Mouse (Mus musculus): Measurements from ENCODE around the gene Hes6. TPM values are rescaled to one million over a fixed set of nuclear protein-coding genes. Genes with fewer than 3 reads are reported as not detected.
A peak's percentile ranks its signal among the peaks of the same experiment; 100 is the strongest.

Hes6 gene
- polyA plus RNA-seq, 1 experiment from 2014 or later: 22.5 TPM

GRCm38 (mm10) chr1:91419862-91420600 lies 6.2 kb upstream of the Hes6 start:
- Histone ChIP-seq H3K4me3 (replicated peaks) (no peak overlapping the region), H3K9me3 (replicated peaks) (no peaks in the 10 kb centered on the region), H3K4me2 (no peak overlapping the region), H3K4me1 (replicated peaks) (0 out of 2 replicates have a peak, but pooled peaks cover 7% of the 10 kb centered on the region), H3K9ac (no peak overlapping the region), H3K27ac (no peak overlapping the region), H3K36me3 (peaks cover 12% of the 10 kb centered on the region; the same call in 1 of the 2 replicates), H3K27me3 (no peaks in the 10 kb centered on the region)
- no peak for DNase-seq
- WGBS (ENCODE audit: insufficient replicate concordance): 49% methylated on average over 10 of the region's 10 CpGs
- peak; percentile 21; the same call in 1 of the 2 replicates for ATAC-seq (ENCODE audit: low read depth)

DNA sequence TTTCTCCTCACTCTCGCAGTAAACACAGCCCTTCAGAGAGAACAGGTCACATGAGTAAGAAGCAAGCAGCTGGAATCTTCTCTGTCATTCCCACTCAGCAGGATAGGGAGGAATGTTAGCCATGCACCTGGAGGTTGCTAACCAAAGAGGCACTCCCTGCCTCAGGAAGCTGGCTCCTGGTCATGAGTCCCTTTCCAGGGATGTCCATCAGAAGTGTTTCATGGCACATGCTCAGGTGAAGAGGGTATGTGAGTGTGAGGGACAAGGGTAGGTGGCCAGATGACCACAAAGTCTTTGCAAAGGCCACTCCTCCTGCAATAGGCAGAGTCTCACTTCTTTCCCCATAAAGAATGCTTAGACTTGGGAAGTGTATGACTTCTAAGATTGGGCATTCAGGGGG lies 4.2 kb upstream of the Hes6 start:
- peaks cover 23% of the 10 kb centered on the region for H3K4me1 ChIP-seq (replicated peaks)
- no peak overlapping the region for H3K27ac ChIP-seq
- H3K36me3 ChIP-seq: peaks cover 8% of the 10 kb centered on the region; the same call in 1 of the 2 replicates
- peaks cover 10% of the 10 kb centered on the region for H3K27me3 ChIP-seq
- H3K4me2 ChIP-seq: no peak overlapping the region
- no peaks in the 10 kb centered on the region for H3K9me3 ChIP-seq (replicated peaks)
- no peak overlapping the region for H3K9ac ChIP-seq
- no peak overlapping the region for H3K4me3 ChIP-seq (replicated peaks)
- 60% methylated on average over 1 of the region's 1 CpGs for WGBS (ENCODE audit: insufficient replicate concordance)
- DNase-seq: no peak
- ATAC-seq (ENCODE audit: low read depth): no peak

- Histone ChIP-seq H3K9me3 (replicated peaks) (no peaks in the 10 kb centered on the region), H3K36me3 (peaks cover 8% of the 10 kb centered on the region; the same call in 1 of the 2 replicates), H3K4me1 (replicated peaks) (peaks cover 31% of the 10 kb centered on the region), H3K4me2 (no peak overlapping the region), H3K27ac (no peak overlapping the region), H3K4me3 (replicated peaks) (no peak overlapping the region), H3K9ac (no peak overlapping the region), H3K27me3 (peaks cover 21% of the 10 kb centered on the region)
- no peak for ATAC-seq (ENCODE audit: low read depth)
- 83% methylated on average over 5 of the region's 5 CpGs for WGBS (ENCODE audit: insufficient replicate concordance)
- no peak for DNase-seq
These were observed 1.5 kb upstream of the Hes6 start for GRCm38 (mm10) chr1:91415311-91415710.

GRCm38 (mm10) chr1:91414903-91415302 lies 1.1 kb upstream of the Hes6 start:
- peaks cover 8% of the 10 kb centered on the region; the same call in 1 of the 2 replicates for H3K36me3 ChIP-seq
- no peak for DNase-seq
- no peak overlapping the region for H3K9ac ChIP-seq
- H3K4me1 ChIP-seq (replicated peaks): peaks cover 31% of the 10 kb centered on the region
- ATAC-seq (ENCODE audit: low read depth): no peak
- H3K27me3 ChIP-seq: peaks cover 21% of the 10 kb centered on the region
- H3K4me3 ChIP-seq (replicated peaks): no peak overlapping the region
- no peaks in the 10 kb centered on the region for H3K9me3 ChIP-seq (replicated peaks)
- 74% methylated on average over 4 of the region's 4 CpGs for WGBS (ENCODE audit: insufficient replicate concordance)
- H3K4me2 ChIP-seq: 0 out of 2 replicates have a peak overlapping the region, but pooled peaks have one; percentile 99
- no peak overlapping the region for H3K27ac ChIP-seq

GRCm38 (mm10) chr1:91413536-91413897 lies 321 bp downstream of the Hes6 start:
- Histone ChIP-seq H3K27ac (peak overlapping the region; percentile 58; the same call in 1 of the 2 replicates), H3K9ac (peak overlapping the region; percentile 63), H3K36me3 (peaks cover 8% of the 10 kb centered on the region; the same call in 1 of the 2 replicates), H3K4me3 (replicated peaks) (peak overlapping the region; percentile 80), H3K27me3 (peaks cover 21% of the 10 kb centered on the region), H3K4me1 (replicated peaks) (peaks cover 31% of the 10 kb centered on the region), H3K9me3 (replicated peaks) (no peaks in the 10 kb centered on the region), H3K4me2 (peak overlapping the region; percentile 99)
- DNase-seq (no peak), ATAC-seq (ENCODE audit: low read depth) (peak; percentile 24; the same call in 1 of the 2 replicates)
- WGBS (ENCODE audit: insufficient replicate concordance): under 1% methylated on average over 14 of the region's 14 CpGs

GRCm38 (mm10) chr1:91413030-91413506 lies 770 bp downstream of the Hes6 start:
- Histone ChIP-seq H3K9ac (peak overlapping the region; percentile 84), H3K27ac (peak overlapping the region; percentile 62), H3K36me3 (peaks cover 8% of the 10 kb centered on the region; the same call in 1 of the 2 replicates), H3K4me2 (peak overlapping the region; percentile 99), H3K9me3 (replicated peaks) (no peaks in the 10 kb centered on the region), H3K27me3 (peaks cover 21% of the 10 kb centered on the region), H3K4me3 (replicated peaks) (peak overlapping the region; percentile 80), H3K4me1 (replicated peaks) (peaks cover 31% of the 10 kb centered on the region)
- DNase-seq (peak; percentile 90), ATAC-seq (ENCODE audit: low read depth) (peak; percentile 95)
- under 1% methylated on average over 34 of the region's 34 CpGs for WGBS (ENCODE audit: insufficient replicate concordance)

DNA sequence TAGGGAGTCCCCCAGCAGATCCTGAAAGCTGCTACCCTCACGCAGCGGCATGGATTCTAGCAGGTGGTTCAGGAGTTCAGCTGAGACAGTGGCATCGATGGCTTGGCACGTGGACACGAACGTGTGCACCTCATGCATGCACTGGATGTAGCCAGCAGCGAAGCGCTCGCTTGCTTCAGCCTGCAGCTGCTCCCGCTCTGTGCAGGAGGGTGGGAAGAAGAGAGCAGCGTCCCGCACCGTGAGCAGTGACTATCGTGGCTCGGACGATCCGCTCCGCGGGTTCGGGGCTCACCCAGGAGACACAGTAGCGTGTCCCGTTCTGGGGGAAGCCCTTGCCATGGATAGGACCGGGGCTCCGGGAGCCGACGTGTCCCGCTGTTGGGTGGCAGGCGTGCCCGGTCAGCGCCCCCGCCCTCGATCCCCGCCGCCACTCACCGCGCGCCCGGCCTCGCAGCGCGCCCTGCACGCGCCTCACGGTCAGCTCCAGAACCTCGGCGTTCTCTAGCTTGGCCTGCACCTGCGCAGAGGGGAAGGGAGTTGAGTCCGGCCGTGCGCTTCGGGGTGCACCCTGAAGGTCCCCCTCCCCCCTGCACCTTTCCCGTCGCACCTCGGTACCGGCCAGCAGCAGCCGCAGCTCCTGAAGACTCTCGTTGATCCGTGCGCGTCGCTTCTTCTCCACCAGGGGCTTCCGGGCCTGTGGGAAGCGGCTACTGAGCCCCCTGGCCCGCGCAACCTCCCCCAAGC lies 1.4 kb downstream of the Hes6 start:
- peak; percentile 19 for ATAC-seq (ENCODE audit: low read depth)
- H3K4me3 ChIP-seq (replicated peaks): peak overlapping the region; percentile 80
- H3K4me1 ChIP-seq (replicated peaks): peaks cover 31% of the 10 kb centered on the region
- peak; percentile 28 for DNase-seq
- peak overlapping the region; percentile 62; the same call in 1 of the 2 replicates for H3K27ac ChIP-seq
- WGBS (ENCODE audit: insufficient replicate concordance): 5% methylated on average over 65 of the region's 65 CpGs
- peak overlapping the region; percentile 84 for H3K9ac ChIP-seq
- H3K9me3 ChIP-seq (replicated peaks): no peaks in the 10 kb centered on the region
- H3K36me3 ChIP-seq: peaks cover 5% of the 10 kb centered on the region; the same call in 1 of the 2 replicates
- peaks cover 21% of the 10 kb centered on the region for H3K27me3 ChIP-seq
- peak overlapping the region; percentile 99 for H3K4me2 ChIP-seq

GRCm38 (mm10) chr1:91411631-91412285 lies 2.1 kb downstream of the Hes6 start:
- WGBS (ENCODE audit: insufficient replicate concordance): 69% methylated on average over 8 of the region's 8 CpGs
- peak overlapping the region; percentile 84; the same call in 1 of the 2 replicates for H3K9ac ChIP-seq
- peaks cover 24% of the 10 kb centered on the region for H3K27me3 ChIP-seq
- no peaks in the 10 kb centered on the region for H3K9me3 ChIP-seq (replicated peaks)
- H3K4me2 ChIP-seq: peak overlapping the region; percentile 99
- no peak overlapping the region for H3K27ac ChIP-seq
- no peak for DNase-seq
- ATAC-seq (ENCODE audit: low read depth): no peak
- H3K36me3 ChIP-seq: peaks cover 2% of the 10 kb centered on the region; the same call in 1 of the 2 replicates
- peaks cover 31% of the 10 kb centered on the region for H3K4me1 ChIP-seq (replicated peaks)
- H3K4me3 ChIP-seq (replicated peaks): peak overlapping the region; percentile 80

GRCm38 (mm10) chr1:91407819-91408218 lies 6.0 kb downstream of the Hes6 start:
- no peak for DNase-seq
- peaks cover 32% of the 10 kb centered on the region for H3K27me3 ChIP-seq
- no peak for ATAC-seq (ENCODE audit: low read depth)
- no peaks in the 10 kb centered on the region for H3K36me3 ChIP-seq
- no peak overlapping the region for H3K4me3 ChIP-seq (replicated peaks)
- 69% methylated on average over 4 of the region's 4 CpGs for WGBS (ENCODE audit: insufficient replicate concordance)
- peaks cover 10% of the 10 kb centered on the region for H3K4me1 ChIP-seq (replicated peaks)
- H3K9ac ChIP-seq: no peak overlapping the region
- no peak overlapping the region for H3K4me2 ChIP-seq
- H3K9me3 ChIP-seq (replicated peaks): no peaks in the 10 kb centered on the region
- no peak overlapping the region for H3K27ac ChIP-seq

DNA sequence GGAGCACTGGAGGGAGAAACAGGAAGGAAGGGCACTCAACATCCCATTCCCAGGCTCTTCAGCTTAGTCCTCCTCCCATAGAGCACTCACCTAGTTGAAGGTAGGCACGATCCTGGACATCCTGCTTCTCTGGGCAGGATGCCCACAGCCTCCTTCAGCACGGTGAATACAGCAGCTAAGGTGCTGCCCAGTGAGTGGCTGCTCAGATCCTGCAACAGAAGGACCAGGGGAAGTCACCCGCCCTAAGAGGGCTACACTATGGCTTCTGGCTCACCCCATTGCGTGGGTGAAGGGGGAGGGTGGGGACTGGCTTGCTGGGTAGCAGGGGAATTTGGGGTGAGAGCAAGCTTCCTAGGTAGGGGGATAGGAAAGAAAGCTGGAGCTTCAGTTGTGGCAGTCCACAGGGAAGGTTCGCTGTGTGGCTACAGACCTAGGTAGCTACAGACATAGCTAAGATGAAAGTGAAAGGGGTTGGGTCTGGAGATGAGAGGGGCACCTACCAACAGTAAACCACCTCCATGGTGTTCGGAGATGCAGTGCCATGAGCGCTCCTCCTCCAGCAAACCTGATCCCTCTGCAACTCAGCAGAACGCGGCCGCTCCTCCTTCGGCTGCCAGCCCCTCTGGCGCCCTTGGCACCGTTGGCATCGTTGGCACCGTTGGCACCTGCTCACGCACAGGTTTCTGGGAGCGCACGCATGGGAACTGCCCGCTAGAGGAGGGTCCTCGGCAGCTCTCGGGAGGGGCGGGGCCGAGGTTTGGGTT lies 8.2 kb downstream of the Hes6 start:
- Histone ChIP-seq H3K4me1 (replicated peaks) (no peaks in the 10 kb centered on the region), H3K27ac (no peak overlapping the region), H3K4me3 (replicated peaks) (no peak overlapping the region), H3K4me2 (no peak overlapping the region), H3K9me3 (replicated peaks) (no peaks in the 10 kb centered on the region), H3K9ac (no peak overlapping the region), H3K36me3 (no peaks in the 10 kb centered on the region), H3K27me3 (peaks cover 23% of the 10 kb centered on the region)
- no peak for ATAC-seq (ENCODE audit: low read depth)
- no peak for DNase-seq
- WGBS (ENCODE audit: insufficient replicate concordance): 41% methylated on average over 23 of the region's 23 CpGs
